Mouse (Mus musculus): ENCODE measurements at regions not wholly inside any gene's neighbourhood (a gene's known extent, or its start where the extent isn't known, plus 50 kb on each side); places are given as distances from the start of the nearest gene placed in this dataset.

DNA sequence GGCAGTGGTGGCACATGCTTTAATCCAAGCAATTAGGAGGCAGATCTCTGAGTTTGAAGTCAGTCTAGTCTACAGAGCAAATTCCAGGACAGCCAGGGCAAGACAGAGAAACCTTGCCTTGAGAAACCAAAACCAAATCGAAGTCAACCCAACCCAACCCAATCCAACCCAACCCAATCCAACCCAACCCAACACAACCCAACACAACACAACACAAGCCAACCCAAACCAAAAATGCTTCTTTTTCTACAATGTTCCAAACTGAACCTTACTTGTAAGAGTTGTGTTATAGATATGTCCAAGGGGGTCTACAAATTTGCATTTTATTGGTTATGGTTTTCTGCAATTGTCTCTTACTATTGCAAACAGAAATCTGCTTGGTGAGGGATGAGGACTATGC lies 52.8 kb upstream of the Chodl start:
- DNase-seq (ENCODE audit: low read depth) = peak; percentile 45

DNA sequence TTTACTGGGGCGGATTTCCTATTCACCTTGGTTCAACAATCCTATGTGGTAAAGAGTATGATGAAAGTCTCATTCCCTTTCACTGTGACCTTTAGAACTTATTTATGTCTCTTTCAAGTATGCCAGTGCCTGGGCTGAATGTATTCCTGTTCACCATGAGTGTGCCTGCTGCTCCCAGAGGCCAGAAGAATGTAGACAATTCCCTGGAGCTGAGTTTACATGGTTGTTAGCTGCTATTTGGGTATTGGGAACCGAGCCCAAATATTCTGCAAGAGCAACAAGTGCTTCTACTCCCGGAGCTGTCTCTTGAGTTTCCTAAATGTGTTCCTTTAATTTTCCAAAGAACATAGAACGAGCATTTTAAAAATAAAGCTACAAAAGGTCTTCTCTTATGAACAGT lies 71.7 kb upstream of the Chodl start:
- no peak for DNase-seq (ENCODE audit: low read depth)

DNA sequence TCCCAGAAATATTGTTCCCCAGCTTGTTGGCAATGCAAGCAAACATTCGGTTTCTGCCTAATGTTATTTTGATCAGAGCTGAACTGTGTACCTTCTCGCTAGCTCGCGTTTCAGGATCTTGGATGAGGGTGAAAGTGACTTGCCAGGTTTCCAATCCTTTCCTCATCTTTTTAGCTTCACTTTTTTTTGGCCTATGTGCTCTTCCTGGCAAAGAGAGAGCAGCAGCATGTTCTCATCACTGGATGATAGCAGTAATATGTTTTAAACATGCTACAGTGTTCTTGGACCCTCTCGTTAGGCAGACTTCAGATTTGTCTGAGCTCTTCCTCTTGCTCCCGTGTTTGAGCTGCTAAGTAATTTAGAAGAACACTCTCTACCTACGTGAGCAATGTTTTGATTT lies 99.8 kb upstream of the Chodl start:
- no peak for DNase-seq (ENCODE audit: low read depth)

DNA sequence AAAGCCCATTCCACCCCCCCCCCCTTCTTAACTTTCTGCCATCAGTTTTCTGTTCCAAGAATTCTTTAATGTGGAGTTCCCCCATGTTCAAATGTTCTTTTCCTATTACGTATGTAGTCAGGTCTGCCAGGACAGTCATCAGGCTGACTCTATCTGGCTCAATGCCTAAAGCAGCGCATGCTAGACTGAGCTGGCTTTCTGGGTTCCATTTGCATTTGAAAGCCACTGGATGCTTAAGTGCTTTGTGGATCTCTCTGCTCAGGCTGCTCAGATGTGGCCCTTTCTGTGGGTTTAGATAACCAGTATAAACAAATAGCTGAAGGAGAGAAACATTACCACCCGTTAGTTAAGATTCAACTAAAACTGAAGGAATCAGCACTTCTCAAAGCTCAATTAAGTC lies 103.0 kb upstream of the Chodl start:
- no peak for DNase-seq (ENCODE audit: low read depth)

DNA sequence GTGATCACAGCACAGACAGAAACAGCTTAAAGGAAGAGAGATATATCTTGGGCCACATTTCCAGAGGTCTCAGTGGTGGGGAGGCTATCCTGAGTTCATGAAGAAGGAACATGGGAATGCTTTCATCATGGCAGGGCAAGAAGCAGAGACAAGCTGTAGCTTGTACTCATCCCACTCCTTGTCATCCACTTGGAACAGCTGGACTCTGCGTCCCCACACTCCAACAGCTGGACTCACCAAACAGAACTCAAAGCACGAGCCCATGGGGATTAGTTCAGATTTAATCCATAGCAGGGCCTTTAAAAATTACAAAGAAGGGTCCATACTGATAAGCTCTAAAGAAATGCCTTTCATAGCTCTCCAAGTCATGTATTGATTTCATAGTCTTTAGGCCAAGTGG lies 140.7 kb upstream of the Chodl start:
- no peak for DNase-seq (ENCODE audit: low read depth)

DNA sequence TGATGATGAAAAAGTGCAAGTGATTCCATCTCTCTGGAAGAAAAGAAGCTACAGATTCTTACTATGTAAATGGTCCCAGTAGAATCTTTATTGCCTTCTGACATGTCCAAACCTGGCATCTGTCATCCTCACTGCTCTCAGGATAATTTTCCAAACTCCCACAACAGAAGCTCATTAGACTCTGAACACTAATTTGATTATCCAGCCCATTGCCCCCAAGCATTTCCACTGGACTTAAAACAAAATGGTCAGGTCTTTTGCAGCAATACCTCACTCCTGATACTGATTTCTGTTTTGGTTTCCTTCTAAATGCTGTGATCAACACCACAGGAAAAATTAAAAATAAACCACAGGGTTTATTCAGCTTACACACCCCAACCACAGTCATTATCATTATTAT lies 171.5 kb upstream of the Chodl start:
- no peak for DNase-seq (ENCODE audit: low read depth)

DNA sequence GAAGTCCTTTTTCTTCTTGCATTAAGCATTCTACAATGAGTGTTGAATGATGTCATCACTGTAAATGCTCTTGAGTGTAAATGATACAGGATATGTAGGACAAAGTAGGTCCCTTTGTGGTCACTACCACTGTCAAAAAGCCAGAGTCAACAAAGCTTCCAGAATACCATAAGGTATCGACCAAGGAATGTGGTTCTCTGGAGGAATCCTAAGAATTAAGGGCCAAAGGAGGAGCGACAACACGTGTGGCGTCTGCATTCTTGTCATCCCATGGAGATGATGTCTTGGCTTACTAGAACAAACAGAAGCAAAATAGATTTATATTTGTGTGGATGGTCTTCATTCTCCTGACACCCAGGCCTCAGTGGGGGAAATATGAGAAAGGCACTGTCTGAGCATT lies 161.4 kb upstream of the D16Ertd472e start:
- DNase-seq (ENCODE audit: low read depth) = no peak

DNA sequence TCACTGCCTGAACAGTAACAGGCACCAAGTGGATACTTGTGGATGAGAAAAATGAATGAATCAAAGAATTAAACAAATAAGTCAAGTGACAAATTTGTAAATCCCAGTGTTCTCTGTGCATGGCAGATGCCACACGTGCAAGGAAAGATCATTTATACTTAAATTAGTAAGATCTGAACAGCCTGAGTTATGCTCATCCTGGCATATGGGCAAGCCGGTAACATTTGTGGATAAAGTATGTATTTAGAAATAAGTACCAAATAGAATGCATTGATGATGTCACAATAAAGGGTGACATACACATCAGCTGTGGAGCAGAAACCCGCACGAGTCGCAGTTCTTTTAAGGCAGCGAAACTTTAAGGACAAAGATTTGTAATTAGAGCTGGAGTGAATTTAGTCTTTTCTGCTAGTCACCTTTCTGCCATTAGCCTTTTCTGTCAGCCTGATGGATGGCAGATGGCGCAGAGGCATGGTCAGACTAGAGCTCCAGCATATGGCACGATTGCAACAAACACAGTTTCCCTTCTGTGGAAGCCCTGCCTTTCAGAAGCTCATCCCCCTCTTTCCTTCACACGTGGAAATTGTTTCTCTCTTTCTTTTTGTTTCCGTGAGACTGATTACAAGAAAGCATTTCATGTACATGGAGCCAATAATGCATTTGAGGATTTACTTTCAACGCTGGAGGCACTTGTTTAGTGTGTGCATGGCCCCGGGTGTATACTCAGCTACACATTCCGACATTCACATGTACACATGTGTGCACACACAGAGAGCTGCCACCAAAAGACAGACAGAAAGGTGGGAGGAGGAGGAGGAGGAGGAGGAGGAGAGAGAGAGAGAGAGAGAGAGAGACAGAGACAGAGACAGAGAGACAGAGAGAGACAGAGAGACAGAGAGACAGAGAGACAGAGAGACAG lies 154.3 kb upstream of the D16Ertd472e start:
- DNase-seq (ENCODE audit: low read depth) = no peak

DNA sequence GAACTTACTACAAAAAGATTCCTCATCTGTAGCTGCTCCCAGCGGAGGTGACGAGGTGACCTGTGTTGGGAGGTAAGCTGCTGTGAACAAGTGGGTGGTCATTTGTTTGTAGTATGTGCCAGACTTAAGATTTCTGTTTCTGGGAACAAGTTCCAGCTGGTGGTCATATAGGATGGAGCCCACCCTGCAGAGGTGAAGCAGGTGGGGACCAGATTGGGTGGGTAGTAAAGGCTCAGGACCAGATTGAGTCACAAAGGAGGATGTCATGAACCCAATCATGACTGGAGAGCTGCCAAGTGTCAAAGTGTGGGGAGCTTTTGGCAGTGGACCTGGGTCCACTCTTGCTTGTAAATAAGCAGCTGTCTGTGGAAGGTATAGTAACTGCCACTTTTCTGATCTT lies 149.0 kb upstream of the D16Ertd472e start:
- DNase-seq (ENCODE audit: low read depth) = no peak

DNA sequence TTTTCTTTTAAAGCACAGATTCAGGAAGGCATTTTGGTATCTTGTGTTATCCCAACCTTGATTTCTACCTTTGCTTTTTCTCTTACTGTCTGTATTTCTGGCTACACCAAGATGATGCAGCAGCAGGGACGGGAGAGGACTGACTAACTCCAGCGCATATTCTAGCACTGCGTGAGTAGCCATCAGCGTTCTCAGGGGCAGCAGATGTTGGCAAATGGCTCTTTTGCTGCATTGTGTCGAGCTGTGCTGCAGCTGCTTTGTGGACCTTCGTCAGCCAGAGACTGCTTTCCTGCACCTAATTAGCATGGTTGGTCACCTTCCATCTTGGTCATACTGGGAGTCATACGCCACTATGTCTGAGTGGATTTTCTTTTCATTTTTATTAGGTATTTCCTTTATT lies 133.4 kb upstream of the D16Ertd472e start:
- no peak for DNase-seq (ENCODE audit: low read depth)

DNA sequence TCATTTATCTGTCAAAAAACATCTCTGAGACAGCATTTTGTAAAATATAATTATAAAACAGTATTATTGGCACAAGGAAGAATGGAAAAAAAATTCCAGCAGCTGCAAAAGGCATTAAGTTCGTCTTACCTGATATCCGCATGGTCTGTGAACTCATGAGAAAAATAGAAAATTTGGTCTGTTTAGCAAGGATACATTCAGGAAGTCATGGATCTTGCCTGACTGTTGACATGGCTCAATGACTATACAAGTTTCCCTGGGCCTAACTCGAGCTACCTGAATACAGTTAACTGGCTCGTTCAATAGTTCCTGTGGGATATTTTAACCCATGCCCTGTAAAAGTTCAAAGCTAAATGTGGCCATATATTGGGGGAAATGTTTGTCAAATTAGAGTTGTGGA lies 131.1 kb upstream of the D16Ertd472e start:
- DNase-seq (ENCODE audit: low read depth) = no peak

DNA sequence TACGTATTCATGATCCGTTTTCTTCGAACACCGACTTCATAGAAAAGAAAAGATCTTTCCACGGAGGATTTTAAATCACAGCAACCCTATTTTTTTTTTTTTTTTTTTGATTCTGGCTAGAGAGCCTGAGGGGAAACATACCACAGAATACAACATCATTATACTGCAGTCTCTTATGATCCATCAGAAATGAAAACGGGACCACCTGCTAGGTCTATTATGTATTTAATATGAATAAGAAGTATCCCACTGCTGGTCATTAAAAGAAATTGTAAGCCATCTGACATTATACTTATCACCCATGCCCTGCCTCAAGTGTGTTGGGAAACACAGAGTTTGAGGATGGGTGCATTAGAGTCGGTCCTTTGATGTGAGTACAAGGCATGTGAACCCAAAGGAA lies 130.7 kb upstream of the D16Ertd472e start:
- DNase-seq (ENCODE audit: low read depth) = no peak

DNA sequence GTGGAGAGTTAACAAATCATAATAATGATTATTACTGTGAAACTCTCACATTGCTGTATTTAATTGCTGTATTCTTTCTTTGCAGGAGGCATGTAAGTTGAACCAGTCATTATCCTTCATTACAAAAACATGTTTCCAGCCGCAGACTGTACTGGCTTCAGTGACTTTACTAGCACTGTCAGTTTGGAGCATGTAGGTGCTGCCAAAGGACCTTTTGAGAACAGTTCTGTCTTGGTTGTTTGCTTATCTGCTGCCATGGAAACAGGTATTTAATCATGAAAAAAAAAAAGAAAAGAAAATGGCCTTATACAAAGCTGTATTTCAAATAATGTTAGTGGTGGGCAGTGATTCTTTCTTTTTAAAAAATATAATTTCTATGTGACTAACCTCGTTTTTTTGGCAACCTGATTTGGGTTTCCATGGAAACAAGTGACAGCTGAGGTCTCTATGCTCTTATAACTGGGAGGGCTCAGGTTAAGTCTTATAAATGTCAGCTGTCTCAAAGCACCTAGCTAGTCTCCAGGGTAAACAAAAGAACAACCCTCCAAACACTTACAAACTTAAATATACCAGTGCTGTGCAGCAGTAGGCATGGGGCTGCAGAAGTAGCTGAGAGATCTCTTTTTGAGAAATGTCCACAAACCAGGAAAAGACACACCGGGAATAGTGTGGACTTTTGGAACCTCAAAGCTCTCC lies 121.2 kb upstream of the D16Ertd472e start:
- DNase-seq (ENCODE audit: low read depth) = no peak

DNA sequence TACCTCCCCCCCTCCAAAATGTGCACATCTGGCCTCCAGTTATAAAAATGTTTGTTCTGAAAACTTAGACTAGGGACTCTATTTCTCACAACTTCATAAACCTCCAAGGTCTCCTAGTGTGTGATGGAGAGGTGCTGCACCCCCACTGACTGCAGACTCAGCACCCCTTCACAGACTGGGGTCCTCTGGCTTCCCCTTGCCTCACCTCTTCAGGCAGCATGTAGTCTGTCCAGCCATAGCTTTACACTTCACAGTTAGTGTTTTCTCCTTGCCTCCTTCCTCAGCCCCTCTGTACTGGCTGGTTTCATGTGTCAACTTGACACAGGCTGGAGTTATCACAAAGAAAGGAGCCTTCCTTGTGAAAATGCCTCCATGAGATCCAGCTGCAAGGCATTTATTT lies 111.7 kb upstream of the D16Ertd472e start:
- DNase-seq (ENCODE audit: low read depth) = no peak

DNA sequence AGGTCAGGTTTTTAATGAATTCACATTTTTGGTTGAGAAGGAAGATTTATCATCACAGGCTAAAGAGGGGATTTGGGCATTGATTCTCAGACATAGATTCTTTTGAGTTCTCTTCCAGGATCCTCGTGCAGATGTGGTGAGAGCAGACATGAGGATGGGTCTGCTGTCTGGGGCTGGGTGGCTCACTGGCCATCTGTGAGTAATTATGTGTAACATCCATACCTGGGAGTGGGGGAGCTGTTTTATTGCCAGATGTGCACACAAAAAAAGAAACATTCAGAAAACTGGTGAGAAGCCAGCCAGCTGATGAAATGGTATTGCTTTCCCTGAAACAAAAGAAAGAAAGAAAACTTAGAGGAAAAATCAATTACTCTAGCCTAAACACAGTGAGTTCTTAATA lies 108.7 kb upstream of the D16Ertd472e start:
- DNase-seq (ENCODE audit: low read depth) = no peak

DNA sequence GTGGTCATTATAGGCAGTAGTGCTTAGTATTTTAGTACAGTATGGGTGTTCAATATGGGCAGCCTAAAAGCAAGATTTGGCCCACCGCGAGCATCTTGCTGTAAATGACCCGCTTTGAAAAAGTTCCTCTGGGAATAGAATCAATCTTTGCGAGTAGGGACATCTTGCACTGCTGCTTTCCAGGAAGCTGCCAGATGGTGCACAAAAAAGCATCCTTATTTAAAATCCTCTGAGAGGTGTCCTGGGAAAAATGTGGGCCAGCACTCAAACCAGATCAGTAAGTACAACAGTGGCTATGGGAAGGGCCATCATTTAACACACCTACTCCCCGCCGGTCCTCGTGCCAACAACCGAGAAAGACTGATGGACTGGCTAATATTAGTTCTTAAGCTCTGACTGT lies 107.5 kb upstream of the D16Ertd472e start:
- DNase-seq (ENCODE audit: low read depth) = no peak

DNA sequence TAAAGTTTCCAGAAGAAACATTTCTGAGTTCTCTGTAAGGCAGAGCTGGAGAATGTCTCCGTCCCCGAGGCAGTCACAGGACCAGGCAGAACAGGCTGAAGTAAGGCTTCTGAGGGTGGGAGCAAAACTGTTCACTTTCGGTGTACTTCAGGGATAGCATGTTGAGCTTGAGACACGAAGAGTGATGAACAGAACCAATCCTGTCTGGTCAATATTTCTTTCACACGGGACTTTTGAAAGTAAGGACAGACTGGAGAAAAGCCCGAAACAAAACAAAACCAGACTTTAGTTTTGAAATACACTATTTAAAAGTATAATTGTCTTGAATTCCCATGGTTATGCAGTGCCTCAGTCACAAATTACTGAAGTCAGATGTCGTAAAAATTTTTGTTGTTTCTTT lies 84.6 kb upstream of the D16Ertd472e start:
- no peak for DNase-seq (ENCODE audit: low read depth)

DNA sequence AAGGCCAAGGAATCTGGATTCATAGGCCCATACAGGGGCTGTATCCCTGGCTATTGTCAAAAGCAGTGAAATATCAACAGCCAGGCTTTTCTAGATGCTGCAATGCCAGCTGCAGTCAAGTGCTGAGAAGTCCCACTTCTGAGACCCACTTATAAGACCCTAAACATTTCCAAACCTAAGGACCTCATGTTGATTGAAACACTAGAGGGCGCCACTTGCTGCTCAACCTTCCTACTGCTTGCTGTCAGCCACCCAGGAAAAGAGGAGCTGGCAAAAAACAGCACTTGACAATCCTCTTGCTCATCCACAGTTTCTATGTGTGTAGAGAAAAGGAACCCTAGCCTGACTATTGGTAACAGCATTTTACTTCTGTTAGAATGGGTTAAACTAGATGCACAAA lies 68.2 kb upstream of the D16Ertd472e start:
- no peak for DNase-seq (ENCODE audit: low read depth)

DNA sequence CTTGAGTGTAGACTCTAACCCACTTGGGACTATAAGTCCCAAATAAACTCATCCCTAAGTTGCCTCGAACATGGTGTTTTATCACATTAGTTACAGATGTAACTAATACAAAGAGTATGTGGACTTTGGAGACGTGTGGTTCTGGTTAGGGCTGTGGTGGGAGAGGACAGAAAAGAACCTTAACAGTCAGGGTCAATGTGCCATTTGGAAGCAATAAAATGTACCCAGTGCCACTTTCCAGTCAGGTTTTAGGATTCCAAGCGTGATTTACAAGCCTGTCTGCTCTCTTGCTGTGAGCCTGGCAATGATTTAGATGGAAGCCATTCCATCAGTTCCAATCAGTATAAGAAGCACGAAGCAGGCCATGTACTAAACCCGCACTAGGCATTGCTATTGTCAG lies 65.2 kb upstream of the D16Ertd472e start:
- no peak for DNase-seq (ENCODE audit: low read depth)

DNA sequence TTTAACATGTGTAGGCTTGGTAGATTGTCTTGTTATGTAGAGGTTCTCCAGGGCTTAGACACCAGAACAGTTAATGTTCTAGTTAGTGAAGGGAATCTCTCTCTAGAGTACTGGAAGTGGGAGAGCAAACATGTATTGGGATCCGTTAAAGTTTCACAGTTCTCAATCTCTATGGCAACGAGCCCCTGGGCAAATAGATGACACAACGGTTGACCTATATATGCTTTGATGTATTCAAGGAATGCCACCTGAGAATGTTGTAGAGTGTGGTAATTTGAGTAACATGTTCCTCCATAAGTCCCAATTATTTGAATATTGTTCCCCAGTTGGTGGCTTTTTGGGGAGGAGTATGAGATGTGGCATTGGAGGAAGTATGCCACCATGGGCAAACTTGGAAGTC lies 64.7 kb upstream of the D16Ertd472e start:
- no peak for DNase-seq (ENCODE audit: low read depth)

DNA sequence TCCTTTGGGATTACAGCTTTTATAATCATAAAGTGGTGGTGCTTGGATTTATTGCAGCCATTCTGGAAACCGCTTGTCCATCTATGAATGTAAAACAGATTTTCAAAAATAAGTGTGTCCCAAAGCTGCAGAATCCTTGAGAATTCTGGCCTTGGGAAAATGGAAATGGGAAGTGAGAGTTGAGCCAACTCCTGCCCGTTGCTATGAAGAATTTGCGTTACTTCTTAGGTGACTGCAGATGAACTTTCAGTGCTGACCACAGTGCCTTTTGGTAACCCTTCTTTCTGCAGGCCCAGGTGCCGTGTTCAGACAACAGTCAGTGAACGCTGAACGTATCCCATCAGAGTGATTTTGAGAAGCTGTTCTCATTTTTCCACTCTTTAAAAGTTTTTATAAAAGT lies 60.9 kb upstream of the D16Ertd472e start:
- no peak for DNase-seq (ENCODE audit: low read depth)

DNA sequence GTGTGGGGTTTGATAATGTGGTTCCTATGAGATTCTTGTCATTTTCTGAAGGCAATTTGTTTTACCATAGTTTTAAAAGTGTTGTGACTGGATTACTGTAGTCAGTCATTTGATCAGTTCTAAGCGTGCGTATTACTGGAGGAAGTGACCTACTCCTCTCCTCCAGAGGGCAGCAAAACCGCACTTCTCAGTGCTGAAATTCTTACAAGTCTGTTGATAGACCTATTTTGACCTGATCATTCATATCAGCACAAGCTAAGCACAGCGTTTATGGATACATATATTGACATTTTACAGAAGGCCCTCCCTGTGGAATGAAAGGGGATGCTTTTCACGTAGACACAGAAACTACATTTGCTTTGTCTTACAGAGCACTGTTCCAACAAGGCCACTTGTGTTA lies 60.5 kb upstream of the D16Ertd472e start:
- DNase-seq (ENCODE audit: low read depth) = peak; percentile 53

DNA sequence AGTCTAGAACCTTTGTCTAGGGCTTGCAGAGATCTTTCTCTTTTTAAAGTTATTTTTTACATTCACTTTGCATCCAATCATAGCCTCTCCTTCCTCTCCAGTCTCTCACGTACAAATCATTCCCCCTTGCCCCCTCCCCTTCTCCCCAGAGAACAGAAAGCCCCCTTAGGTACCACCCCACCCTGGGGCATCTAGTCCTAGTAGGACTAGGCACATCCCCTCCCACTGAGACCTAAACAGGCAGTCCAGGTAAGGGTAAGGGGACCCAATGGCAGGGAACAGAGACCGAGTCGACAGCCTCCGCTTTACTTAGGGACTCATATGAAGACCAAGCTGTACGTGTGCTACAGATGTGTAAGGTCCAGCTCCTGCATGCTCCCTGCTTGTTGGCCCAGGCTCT lies 59.3 kb upstream of the D16Ertd472e start:
- DNase-seq (ENCODE audit: low read depth) = no peak

DNA sequence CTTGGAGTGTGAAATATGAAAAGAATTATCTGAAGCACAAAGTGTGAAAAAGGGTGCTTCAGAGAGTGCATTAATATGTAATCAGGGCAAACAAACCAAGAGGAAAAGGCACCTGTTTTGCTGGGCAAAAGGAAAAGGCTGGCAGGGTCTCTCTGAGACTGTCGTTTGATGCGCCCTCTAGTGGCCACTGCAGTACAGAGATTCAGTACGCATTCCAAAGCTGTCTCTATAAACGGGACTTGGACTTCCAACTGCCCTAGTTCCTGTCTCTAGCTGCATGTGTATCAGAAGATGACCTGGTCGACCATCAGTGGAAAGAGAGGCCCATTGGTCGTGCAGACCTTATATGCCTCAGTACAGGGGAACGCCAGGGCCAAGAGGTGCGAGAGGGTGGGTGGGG lies 58.7 kb upstream of the D16Ertd472e start:
- DNase-seq (ENCODE audit: low read depth) = peak; percentile 79
